Mouse (Mus musculus) G1E (cell line): ENCODE data around the gene Prom2. TPM values are rescaled to one million over a fixed set of nuclear protein-coding genes. Genes with fewer than 3 reads are reported as not detected.

Source experiments
- ATAC-seq: 2 replicates; pipeline ENCODE4 v1.8.0; 2016; ENCODE audit warnings: mild to moderate bottlenecking; ENCODE audit not compliant: insufficient number of reproducible peaks, poor library complexity, low FRiP score, severe bottlenecking; ENCODE audit errors: extremely low read depth
- DNase-seq: peaks from one replicate; pipeline ENCODE4 v3.0.0; 2012; ENCODE audit warnings: low spot score
- H3K27me3 ChIP-seq: 2 replicates; pipeline ENCODE4 v1.6.1; 2012; ENCODE audit warnings: mild to moderate bottlenecking, low read length, inconsistent platforms; ENCODE audit not compliant: insufficient read depth
- H3K36me3 ChIP-seq: replicated peaks from 2 replicates; pipeline ENCODE3; 2012; ENCODE audit warnings: mild to moderate bottlenecking, inconsistent platforms
- H3K4me1 ChIP-seq: 2 replicates; pipeline ENCODE4 v1.6.1; 2012; ENCODE audit warnings: low read depth, low read length, inconsistent platforms, mixed read lengths; ENCODE audit not compliant: insufficient read depth
- H3K4me3 ChIP-seq: 2 replicates; pipeline ENCODE4 v1.5.1; 2012; ENCODE audit warnings: low read depth, mild to moderate bottlenecking, inconsistent platforms, low read length, moderate library complexity, mixed read lengths
- H3K9me3 ChIP-seq: replicated peaks from 2 replicates; pipeline ENCODE4 v1.6.1; 2012; ENCODE audit warnings: inconsistent platforms
- CTCF ChIP-seq: IDR thresholded peaks from 2 replicates; pipeline ENCODE4 v1.5.1; 2012; ENCODE audit warnings: low read depth, low read length, inconsistent platforms, mixed read lengths
- GATA1 ChIP-seq: IDR thresholded peaks from 2 replicates; pipeline ENCODE4 v1.6.1; 2012; ENCODE audit warnings: borderline replicate concordance, low read length, inconsistent platforms, mixed read lengths
- GATA2 ChIP-seq: IDR thresholded peaks from 2 replicates; pipeline ENCODE4 v1.6.1; 2012; ENCODE audit warnings: low read depth, low read length, inconsistent platforms, borderline replicate concordance
- POLR2AphosphoS5 ChIP-seq: IDR thresholded peaks from 2 replicates; pipeline ENCODE4 v1.6.1; 2012; ENCODE audit warnings: low read depth, low read length, inconsistent platforms; ENCODE audit not compliant: insufficient replicate concordance
- TAL1 ChIP-seq: conservative IDR thresholded peaks from 2 replicates; pipeline ENCODE4 v1.6.1; 2012; ENCODE audit warnings: low read depth, low read length, inconsistent platforms, mixed read lengths
- polyA plus RNA-seq: library from polyadenylated mRNA; stranded (reverse); fragments of >175 nt; gene quantifications from 2 replicates; pipeline ENCODE4 v1.2.3, GENCODE M21; 2012
- total RNA-seq, 2 experiments: library from RNA; stranded (forward) in 1 of 2; stranded (reverse) in 1 of 2; fragments of 200-1000 nt in 1 of 2; fragments of >200 nt in 1 of 2; fragmentation: Nextera tagmentation in 1 of 2; gene quantifications; 2 replicates each; pipeline ENCODE4 v1.2.3; 2014 to 2017

The Prom2 gene
- total and polyA plus RNA-seq, 3 experiments = 0.11 TPM; not detected in 2

GRCm38 (mm10) chr2:127481841-127482532 is 59.3 kb downstream of the Prom2 start:
- ATAC-seq (no peak), DNase-seq (no peak)
- H3K4me1 ChIP-seq = no peaks in the 10 kb centered on the region; the same call in 1 of the 2 replicates
- H3K4me3 ChIP-seq = no peak overlapping the region
- H3K27me3 ChIP-seq = peaks cover 40% of the 10 kb centered on the region
- TF ChIP-seq TAL1 = no peak
- no peak for TF ChIP-seq CTCF
- no peak for TF ChIP-seq GATA2
- no peak for TF ChIP-seq GATA1
- H3K9me3 ChIP-seq = no peaks in the 10 kb centered on the region
- H3K36me3 ChIP-seq = no peaks in the 10 kb centered on the region

DNA sequence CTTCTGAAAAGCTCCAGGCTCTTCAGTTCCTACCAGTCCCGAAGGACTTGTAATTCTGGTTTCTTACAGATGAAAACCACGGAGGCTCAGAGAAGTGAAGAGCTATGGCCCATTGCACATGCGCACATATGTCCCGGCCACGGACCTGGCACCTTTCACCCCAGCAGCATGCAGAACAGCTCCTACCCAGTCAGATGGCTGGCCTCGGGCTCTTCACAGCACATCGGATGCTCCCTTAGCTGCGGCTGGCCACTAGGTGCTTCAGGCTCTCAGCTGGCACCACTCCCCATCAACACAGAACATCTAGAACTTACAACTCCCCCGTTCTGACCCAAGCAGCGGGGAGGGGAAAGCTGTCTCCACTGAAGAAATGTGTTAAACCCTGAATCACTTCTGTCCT is 61.5 kb downstream of the Prom2 start:
- Histone ChIP-seq H3K27me3 (peaks cover 40% of the 10 kb centered on the region), H3K36me3 (no peaks in the 10 kb centered on the region), H3K4me3 (no peak overlapping the region), H3K4me1 (no peaks in the 10 kb centered on the region; the same call in 1 of the 2 replicates), H3K9me3 (no peaks in the 10 kb centered on the region)
- DNase-seq (no peak), ATAC-seq (no peak)
- TF ChIP-seq GATA2 (no peak), TAL1 (no peak), POLR2AphosphoS5 (no peak), GATA1 (no peak), CTCF (no peak)

GRCm38 (mm10) chr2:127479210-127479609 is 62.1 kb downstream of the Prom2 start:
- Histone ChIP-seq H3K9me3 (no peaks in the 10 kb centered on the region), H3K36me3 (no peaks in the 10 kb centered on the region), H3K4me3 (no peak overlapping the region), H3K4me1 (no peaks in the 10 kb centered on the region; the same call in 1 of the 2 replicates), H3K27me3 (peaks cover 35% of the 10 kb centered on the region)
- TF ChIP-seq CTCF = no peak
- TF ChIP-seq TAL1 = no peak
- TF ChIP-seq GATA1 = no peak
- TF ChIP-seq GATA2 = no peak
- no peak for TF ChIP-seq POLR2AphosphoS5
- DNase-seq (no peak), ATAC-seq (no peak)

Other genes starting within 250 kb of the Prom2 start
- not detected in 2 replicates for gene Dusp2, start 205.3 kb downstream of the Prom2 start, total RNA-seq (2014; fragmentation: Nextera tagmentation)
- gene Dusp2, start 205.3 kb downstream of the Prom2 start, total RNA-seq (2017) = 0.11 and 0.23 TPM in 2 replicates
- gene Dusp2, start 205.3 kb downstream of the Prom2 start, polyA plus RNA-seq = 0.04 TPM in 1 of 2 replicates, not detected in the other
- not detected in 2 replicates for gene Astl, start 202.8 kb downstream of the Prom2 start, total RNA-seq (2014; fragmentation: Nextera tagmentation)
- 0.11 and 0.12 TPM in 2 replicates for gene Astl, start 202.8 kb downstream of the Prom2 start, total RNA-seq (2017)
- not detected in 2 replicates for gene Astl, start 202.8 kb downstream of the Prom2 start, polyA plus RNA-seq
- not detected in 2 replicates for gene Adra2b, start 178.3 kb downstream of the Prom2 start, total RNA-seq (2014; fragmentation: Nextera tagmentation)
- 0.05 TPM in 1 of 2 replicates, not detected in the other for gene Adra2b, start 178.3 kb downstream of the Prom2 start, total RNA-seq (2017)
- not detected in 2 replicates for gene Adra2b, start 178.3 kb downstream of the Prom2 start, polyA plus RNA-seq
- gene Gpat2, start 116.3 kb downstream of the Prom2 start, total RNA-seq (2014; fragmentation: Nextera tagmentation) = not detected in 2 replicates
- gene Gpat2, start 116.3 kb downstream of the Prom2 start, total RNA-seq (2017) = not detected in 2 replicates
- gene Gpat2, start 116.3 kb downstream of the Prom2 start, polyA plus RNA-seq = not detected in 2 replicates
- gene Fahd2a, start 96.9 kb downstream of the Prom2 start, total RNA-seq (2014; fragmentation: Nextera tagmentation) = 5.9 and 10.0 TPM in 2 replicates
- 9.6 and 13.5 TPM in 2 replicates for gene Fahd2a, start 96.9 kb downstream of the Prom2 start, total RNA-seq (2017)
- gene Fahd2a, start 96.9 kb downstream of the Prom2 start, polyA plus RNA-seq = 23.1 and 35.3 TPM in 2 replicates
- not detected in 2 replicates for gene Kcnip3, start 19.4 kb downstream of the Prom2 start, total RNA-seq (2014; fragmentation: Nextera tagmentation)
- gene Kcnip3, start 19.4 kb downstream of the Prom2 start, total RNA-seq (2017) = 0.05 TPM in 1 of 2 replicates, not detected in the other
- gene Kcnip3, start 19.4 kb downstream of the Prom2 start, polyA plus RNA-seq = 0.02 TPM in 1 of 2 replicates, not detected in the other
- 5.1 and 6.5 TPM in 2 replicates for gene Zfp661, start 45.6 kb upstream of the Prom2 start, total RNA-seq (2014; fragmentation: Nextera tagmentation)
- gene Zfp661, start 45.6 kb upstream of the Prom2 start, total RNA-seq (2017) = 6.3 and 7.1 TPM in 2 replicates
- gene Zfp661, start 45.6 kb upstream of the Prom2 start, polyA plus RNA-seq = 0.22 and 0.24 TPM in 2 replicates
- 52.3 and 55.8 TPM in 2 replicates for gene Mrps5, start 45.8 kb upstream of the Prom2 start, total RNA-seq (2014; fragmentation: Nextera tagmentation)
- gene Mrps5, start 45.8 kb upstream of the Prom2 start, total RNA-seq (2017) = 82.4 and 95.1 TPM in 2 replicates
- gene Mrps5, start 45.8 kb upstream of the Prom2 start, polyA plus RNA-seq = 187 and 194 TPM in 2 replicates
- not detected in 2 replicates for gene Mal, start 115.2 kb upstream of the Prom2 start, total RNA-seq (2014; fragmentation: Nextera tagmentation)
- not detected in 2 replicates for gene Mal, start 115.2 kb upstream of the Prom2 start, total RNA-seq (2017)
- gene Mal, start 115.2 kb upstream of the Prom2 start, polyA plus RNA-seq = not detected in 2 replicates
- not detected in 2 replicates for gene Mall, start 188.5 kb upstream of the Prom2 start, total RNA-seq (2014; fragmentation: Nextera tagmentation)
- not detected in 2 replicates for gene Mall, start 188.5 kb upstream of the Prom2 start, total RNA-seq (2017)
- gene Mall, start 188.5 kb upstream of the Prom2 start, polyA plus RNA-seq = not detected in 2 replicates
- gene Nphp1, start 247.4 kb upstream of the Prom2 start, total RNA-seq (2014; fragmentation: Nextera tagmentation) = 7.8 and 9.3 TPM in 2 replicates
- gene Nphp1, start 247.4 kb upstream of the Prom2 start, total RNA-seq (2017) = 10.7 and 11.0 TPM in 2 replicates
- gene Nphp1, start 247.4 kb upstream of the Prom2 start, polyA plus RNA-seq = 4.6 and 5.5 TPM in 2 replicates